Mouse (Mus musculus) limb, embryonic 12.5 days (tissue): ENCODE results near the gene Elf1. TPM values are rescaled to one million over a fixed set of nuclear protein-coding genes. Genes with fewer than 3 reads are reported as not detected.

ENCODE experiments used
- ATAC-seq: fragments of 200-750 bp; cut with Nextera tagmentation; 2 replicates; pipeline ENCODE4 v1.8.0; 2017; ENCODE audit warnings: low read depth, moderate TSS enrichment; ENCODE audit not compliant: insufficient number of reproducible peaks, insufficient read depth, low FRiP score, low TSS enrichment
- H3K27ac ChIP-seq: fragments of 300-500 bp; sonication (generic); 2 replicates; pipeline ENCODE4 v1.5.1; 2016; ENCODE audit warnings: mild to moderate bottlenecking, moderate library complexity
- H3K27me3 ChIP-seq: fragments of 300-500 bp; sonication (generic); 2 replicates; pipeline ENCODE4 v1.6.1; 2016; ENCODE audit warnings: mild to moderate bottlenecking, moderate library complexity
- H3K36me3 ChIP-seq: fragments of 300-500 bp; sonication (generic); 2 replicates; pipeline ENCODE4 v1.6.1; 2016; ENCODE audit warnings: mild to moderate bottlenecking, moderate library complexity
- H3K4me1 ChIP-seq: fragments of 300-500 bp; sonication (generic); replicated peaks from 2 replicates; pipeline ENCODE4 v1.6.1; 2016
- H3K4me2 ChIP-seq: fragments of 300-500 bp; sonication (generic); 2 replicates; pipeline ENCODE4 v1.6.1; 2016; ENCODE audit warnings: mild to moderate bottlenecking, moderate library complexity
- H3K4me3 ChIP-seq: fragments of 300-500 bp; sonication (generic); replicated peaks from 2 replicates; pipeline ENCODE4 v1.5.1; 2016; ENCODE audit warnings: mild to moderate bottlenecking
- H3K9ac ChIP-seq: fragments of 300-500 bp; sonication (generic); replicated peaks from 2 replicates; pipeline ENCODE4 v1.6.1; 2016; ENCODE audit warnings: mild to moderate bottlenecking, moderate library complexity
- H3K9me3 ChIP-seq: fragments of 300-500 bp; sonication (generic); 2 replicates; pipeline ENCODE4 v1.6.1; 2016; ENCODE audit warnings: mild to moderate bottlenecking, moderate library complexity
- WGBS: fragments of 180-500 bp; shearing (Covaris S2); methylation state at CpG from one replicate; pipeline ENCODE4 v1.1.7; 2016; 5-methylcytosine and 5-hydroxymethylcytosine counted together
- polyA plus RNA-seq: library from polyadenylated mRNA; unstranded; fragments of >200 nt; fragmentation: Nextera tagmentation; extraction: Ambion mirVana; gene quantifications from 2 replicates; pipeline ENCODE4 v1.2.1, GENCODE M21; 2016

Elf1 gene
- polyA plus RNA-seq, 1 experiment from 2014 or later, result 8.8 TPM

DNA sequence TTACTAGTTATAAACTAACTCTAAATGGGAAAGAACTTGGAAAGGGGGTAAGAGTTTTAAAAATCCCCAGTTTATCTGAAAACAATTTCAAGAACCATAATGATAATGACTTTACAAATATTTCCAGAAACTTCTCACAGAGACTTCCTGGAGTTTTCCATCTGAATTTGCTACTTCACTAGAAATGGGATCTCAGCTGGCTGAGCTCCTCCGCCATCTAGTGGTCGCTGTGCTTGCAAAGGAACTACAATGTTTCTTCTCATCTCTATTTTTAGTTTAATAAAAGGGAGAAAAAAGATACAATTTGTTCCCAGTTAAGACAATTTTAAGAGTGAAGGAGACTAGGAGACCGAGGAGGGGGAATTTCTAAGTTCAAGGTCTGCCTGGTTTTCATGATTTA, 13.4 kb upstream of the Elf1 start:
- 27% methylated on average over 3 of the region's 3 CpGs for WGBS
- Histone ChIP-seq H3K9me3 (no peaks in the 10 kb centered on the region), H3K36me3 (peaks cover 81% of the 10 kb centered on the region)

DNA sequence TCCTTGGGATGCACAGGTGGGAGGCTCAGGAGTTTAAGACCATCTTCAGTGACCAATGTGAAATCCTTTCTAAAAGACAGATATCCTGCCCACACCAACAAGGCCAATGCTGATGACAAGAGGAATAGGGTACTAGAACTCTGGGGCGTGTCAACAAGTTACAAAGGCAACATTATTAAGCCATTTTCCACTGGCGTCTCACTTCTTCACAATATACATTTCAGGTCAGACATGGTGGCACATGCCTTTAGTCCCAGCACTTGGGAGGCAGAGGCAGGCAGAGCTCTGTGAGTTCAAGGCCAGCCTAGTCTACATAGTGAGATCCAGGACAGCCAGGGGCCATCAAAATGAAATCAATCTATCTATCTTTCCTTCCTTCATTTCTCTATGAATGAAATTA, 7.6 kb upstream of the Elf1 start:
- Histone ChIP-seq H3K9me3 (no peaks in the 10 kb centered on the region), H3K27me3 (no peaks in the 10 kb centered on the region), H3K27ac (no peak overlapping the region), H3K4me1 (no peaks in the 10 kb centered on the region), H3K36me3 (peaks cover 92% of the 10 kb centered on the region), H3K4me2 (no peak overlapping the region), H3K4me3 (no peak overlapping the region), H3K9ac (no peak overlapping the region)
- WGBS, result 89% methylated on average over 2 of the region's 2 CpGs
- no peak for ATAC-seq

More for the DNA sequence above, 13.4 kb upstream of the Elf1 start:
- no peak overlapping the region for H3K4me2 ChIP-seq
- no peak overlapping the region for H3K27ac ChIP-seq
- H3K9ac ChIP-seq, result no peak overlapping the region
- no peak for ATAC-seq
- H3K27me3 ChIP-seq, result no peaks in the 10 kb centered on the region
- H3K4me3 ChIP-seq, result no peak overlapping the region
- H3K4me1 ChIP-seq, result no peaks in the 10 kb centered on the region

DNA sequence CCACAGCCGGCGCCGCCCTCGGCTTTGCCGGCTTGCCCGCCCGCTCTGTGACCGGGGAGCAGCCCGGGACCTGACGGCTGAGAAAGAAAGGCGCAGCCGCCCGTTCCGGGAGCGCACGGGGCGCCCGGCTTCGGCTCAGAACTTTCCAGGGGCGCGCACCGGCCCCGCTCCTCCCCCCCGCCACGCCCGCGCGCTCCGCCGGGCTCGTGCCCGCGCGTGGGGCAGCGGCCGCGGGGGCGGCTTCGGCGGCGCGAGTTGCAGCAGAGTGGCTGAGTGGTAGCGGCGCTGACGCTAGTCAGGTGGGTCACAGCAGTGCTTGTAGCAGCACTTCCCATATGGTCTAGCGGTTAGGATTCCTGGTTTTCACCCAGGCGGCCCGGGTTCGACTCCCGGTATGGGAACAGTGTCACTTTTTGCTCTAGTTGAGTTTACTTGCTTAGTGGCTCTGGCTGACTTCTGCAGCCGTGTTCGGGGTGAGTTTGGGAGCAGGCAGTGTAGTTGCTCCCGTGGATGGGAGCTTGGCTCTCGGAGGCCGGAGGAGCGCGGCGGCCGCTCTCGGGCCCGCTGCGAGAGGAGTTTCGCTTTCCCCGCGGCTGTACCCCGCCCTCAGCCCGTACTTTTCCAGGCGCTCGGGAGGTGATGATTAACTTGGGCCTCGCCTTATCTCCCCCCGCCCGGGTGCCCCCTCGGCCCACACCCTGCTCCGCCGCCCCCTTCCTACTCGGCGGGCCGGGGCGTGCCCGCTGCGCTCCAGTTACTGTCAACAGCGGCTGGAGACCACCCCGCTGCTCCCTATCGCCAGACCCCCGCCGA, 551 bp downstream of the Elf1 start, which contains the start of gene Wbp4:
TSS of gene Wbp4 (minus strand) at position 182 of the 813 bp plus-strand sequence.
- ATAC-seq, result peak; percentile 93
- under 1% methylated on average over 80 of the region's 86 CpGs for WGBS

DNA sequence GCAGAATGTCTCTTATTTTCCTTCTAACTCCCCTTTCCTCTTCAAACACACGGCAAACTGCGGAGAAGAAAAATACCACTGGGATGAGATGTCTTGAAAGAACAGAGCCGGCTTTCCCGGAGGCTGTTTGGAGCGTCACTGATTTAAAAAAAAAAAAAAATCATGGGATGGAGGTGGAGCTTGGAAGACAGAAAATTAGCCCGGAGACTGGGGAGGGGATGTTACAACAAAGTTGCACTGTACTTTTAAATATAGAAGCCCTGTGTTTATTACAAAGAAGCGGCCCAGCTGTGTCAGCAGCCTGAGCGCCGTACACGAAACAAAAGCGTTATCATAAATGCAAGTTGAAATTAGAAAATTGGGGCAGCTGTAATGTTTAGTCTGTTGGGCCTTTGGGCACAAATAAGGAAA, 1.3 kb downstream of the Elf1 start:
- no peak for ATAC-seq
- H3K4me3 ChIP-seq, result peak overlapping the region; percentile 90
- peak overlapping the region; percentile 71 for H3K4me2 ChIP-seq
- peak overlapping the region; percentile 100 for H3K27ac ChIP-seq
- peak overlapping the region; percentile 98 for H3K9ac ChIP-seq
- 1% methylated on average over 11 of the region's 11 CpGs for WGBS
- H3K9me3 ChIP-seq, result no peaks in the 10 kb centered on the region
- H3K36me3 ChIP-seq, result peaks cover 19% of the 10 kb centered on the region
- H3K4me1 ChIP-seq, result peaks cover 44% of the 10 kb centered on the region
- no peaks in the 10 kb centered on the region for H3K27me3 ChIP-seq

More for the DNA sequence above, 551 bp downstream of the Elf1 start, which contains the start of gene Wbp4:
- peak within 1 kb of the TSS; percentile 71 for H3K4me2 ChIP-seq
- peak within 1 kb of the TSS; percentile 98 for H3K9ac ChIP-seq
- H3K4me1 ChIP-seq, result peaks cover 37% of the 10 kb centered on the region
- H3K27ac ChIP-seq, result peak within 1 kb of the TSS; percentile 100
- H3K4me3 ChIP-seq, result peak within 1 kb of the TSS; percentile 90
- H3K9me3 ChIP-seq, result no peaks in the 10 kb centered on the region
- H3K36me3 ChIP-seq, result peaks cover 24% of the 10 kb centered on the region
- no peaks in the 10 kb centered on the region for H3K27me3 ChIP-seq

DNA sequence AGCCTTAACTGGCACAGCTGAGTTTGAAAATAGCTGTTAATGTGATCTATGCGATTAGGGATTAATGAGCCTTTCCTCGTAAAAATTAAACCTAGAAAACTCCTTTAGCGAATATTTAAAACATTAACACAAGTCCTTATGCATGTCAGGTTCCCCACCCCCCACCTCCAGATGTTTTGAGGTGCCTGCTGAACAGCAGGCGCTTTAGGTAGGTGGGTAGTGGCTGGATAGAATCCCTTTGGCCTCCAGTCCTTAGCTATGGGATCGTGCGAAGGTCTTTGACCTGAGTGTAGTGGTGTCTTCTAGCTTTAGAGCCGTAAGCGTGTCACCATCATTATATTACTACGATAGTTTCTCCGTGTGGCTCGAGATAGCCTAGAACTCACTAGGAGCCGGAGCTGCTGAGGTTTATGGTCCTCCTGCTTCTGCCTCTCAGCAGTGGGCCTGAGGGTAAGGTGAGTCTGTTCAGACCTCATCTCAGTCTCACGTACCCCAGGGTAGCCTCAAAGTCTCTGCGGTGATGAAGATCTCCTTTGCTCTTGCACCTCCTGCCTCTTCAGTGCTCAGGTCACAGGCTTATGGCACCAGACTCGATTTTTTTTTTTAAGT, 1.9 kb downstream of the Elf1 start:
- peaks cover 13% of the 10 kb centered on the region for H3K36me3 ChIP-seq
- WGBS, result 15% methylated on average over 15 of the region's 15 CpGs
- H3K9me3 ChIP-seq, result no peaks in the 10 kb centered on the region
- no peaks in the 10 kb centered on the region for H3K27me3 ChIP-seq
- H3K4me1 ChIP-seq, result peaks cover 50% of the 10 kb centered on the region
- H3K9ac ChIP-seq, result peak overlapping the region; percentile 98
- ATAC-seq, result no peak
- peak overlapping the region; percentile 90 for H3K4me3 ChIP-seq
- peak overlapping the region; percentile 100 for H3K27ac ChIP-seq
- H3K4me2 ChIP-seq, result peak overlapping the region; percentile 71

DNA sequence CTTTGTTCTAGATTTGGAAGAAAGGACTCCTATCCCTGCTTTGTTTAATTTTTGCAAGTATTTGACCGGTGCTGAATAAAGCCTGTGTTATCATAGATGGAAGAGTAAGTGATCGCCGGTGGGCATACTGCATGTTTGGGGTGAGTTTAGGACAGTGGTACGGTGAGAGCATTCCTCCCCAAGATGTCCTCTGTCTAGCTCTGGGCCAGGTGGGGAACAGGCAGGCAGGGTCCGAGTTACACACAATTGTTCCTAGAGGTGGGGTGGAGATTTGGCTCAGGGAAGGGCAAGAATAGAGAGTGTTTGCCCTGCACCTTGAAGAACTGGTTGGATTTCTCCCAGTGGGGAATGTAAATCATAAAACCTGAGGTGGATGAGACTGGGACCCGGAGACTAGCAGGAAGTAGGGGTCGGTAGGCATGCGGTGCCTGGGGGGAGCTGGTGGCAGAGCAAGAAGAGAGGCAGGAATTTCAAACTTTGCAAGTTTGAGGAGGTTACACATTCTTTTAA, 2.7 kb downstream of the Elf1 start:
- peak overlapping the region; percentile 90; the same call in 1 of the 2 replicates for H3K4me3 ChIP-seq
- 68% methylated on average over 8 of the region's 8 CpGs for WGBS

DNA sequence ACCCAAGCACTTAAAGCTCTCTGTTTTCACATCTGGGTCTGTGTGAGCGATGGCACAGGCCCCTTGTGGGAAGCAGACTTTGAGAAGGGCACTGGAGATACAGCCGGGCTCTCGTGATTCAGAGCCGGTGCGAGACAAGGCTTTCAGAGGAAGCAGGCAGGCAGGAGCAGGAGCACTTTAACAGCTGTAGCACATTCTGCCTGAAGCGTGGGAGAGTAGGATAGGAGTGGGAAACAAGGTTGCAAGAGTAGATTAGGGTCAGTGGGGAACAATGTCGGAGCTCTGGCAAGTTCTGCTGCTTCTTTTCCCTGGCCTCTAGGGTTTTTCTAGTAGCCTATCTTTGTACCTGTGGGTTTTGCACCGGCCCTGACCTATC, 5.6 kb downstream of the Elf1 start:
- Histone ChIP-seq H3K9me3 (no peaks in the 10 kb centered on the region), H3K9ac (peak overlapping the region; percentile 40; the same call in 1 of the 2 replicates), H3K4me1 (peaks cover 43% of the 10 kb centered on the region), H3K36me3 (no peaks in the 10 kb centered on the region), H3K27me3 (no peaks in the 10 kb centered on the region), H3K4me3 (peak overlapping the region; percentile 36), H3K4me2 (peak overlapping the region; percentile 65), H3K27ac (peak overlapping the region; percentile 56; the same call in 1 of the 2 replicates)
- WGBS, result 15% methylated on average over 8 of the region's 8 CpGs
- ATAC-seq, result no peak

More for the DNA sequence above, 2.7 kb downstream of the Elf1 start:
- peak overlapping the region; percentile 71 for H3K4me2 ChIP-seq
- no peaks in the 10 kb centered on the region for H3K9me3 ChIP-seq
- peak overlapping the region; percentile 100 for H3K27ac ChIP-seq
- H3K9ac ChIP-seq, result no peak overlapping the region; the same call in 1 of the 2 replicates
- peaks cover 54% of the 10 kb centered on the region for H3K4me1 ChIP-seq
- peaks cover 6% of the 10 kb centered on the region; the same call in 1 of the 2 replicates for H3K36me3 ChIP-seq
- no peak for ATAC-seq
- no peaks in the 10 kb centered on the region for H3K27me3 ChIP-seq

DNA sequence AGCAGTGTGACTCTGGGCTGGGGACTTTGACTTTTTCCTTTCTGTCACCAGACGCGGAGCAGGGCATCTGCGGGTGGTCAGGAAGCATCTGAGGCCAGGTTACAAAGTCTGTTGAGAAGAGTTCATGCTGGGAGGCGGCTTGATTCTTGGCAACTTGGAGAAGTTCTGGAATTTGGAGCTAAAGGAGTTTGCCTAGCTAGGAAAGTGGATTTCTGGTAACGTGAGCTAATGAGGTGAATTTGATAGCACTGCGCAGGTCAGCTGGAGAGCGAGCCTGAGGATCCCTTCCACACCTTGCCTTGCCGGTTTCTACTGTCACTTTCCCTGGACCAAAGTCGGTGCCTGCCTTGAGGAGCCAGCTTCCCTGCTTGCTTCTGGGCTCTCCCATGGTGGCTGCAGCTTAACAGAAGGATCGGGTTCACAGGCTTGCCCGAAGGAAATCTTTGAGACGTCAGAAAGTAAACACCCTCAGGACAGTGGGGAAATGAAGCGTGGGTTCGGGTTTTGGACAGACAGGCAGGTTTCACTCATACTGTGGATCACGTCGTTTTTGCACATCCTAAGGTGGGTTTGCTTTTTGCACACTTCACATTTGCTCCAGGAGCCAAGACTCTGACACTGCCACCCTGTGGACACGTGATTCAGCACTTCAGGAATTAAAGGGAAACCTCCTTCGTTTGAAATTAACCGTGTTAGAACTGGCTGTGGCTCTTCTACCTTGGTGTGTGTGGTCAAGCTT, 6.2 kb downstream of the Elf1 start:
- WGBS, result 4% methylated on average over 19 of the region's 19 CpGs
- Histone ChIP-seq H3K9me3 (no peaks in the 10 kb centered on the region), H3K27me3 (no peaks in the 10 kb centered on the region), H3K4me3 (peak overlapping the region; percentile 36), H3K27ac (peak overlapping the region; percentile 50; the same call in 1 of the 2 replicates), H3K9ac (peak overlapping the region; percentile 40; the same call in 1 of the 2 replicates), H3K36me3 (0 out of 2 replicates have a peak, but pooled peaks cover 5% of the 10 kb centered on the region), H3K4me2 (peak overlapping the region; percentile 65), H3K4me1 (peaks cover 43% of the 10 kb centered on the region)
- ATAC-seq, result 0 out of 2 replicates have a peak, but pooled peaks have one; percentile 46

DNA sequence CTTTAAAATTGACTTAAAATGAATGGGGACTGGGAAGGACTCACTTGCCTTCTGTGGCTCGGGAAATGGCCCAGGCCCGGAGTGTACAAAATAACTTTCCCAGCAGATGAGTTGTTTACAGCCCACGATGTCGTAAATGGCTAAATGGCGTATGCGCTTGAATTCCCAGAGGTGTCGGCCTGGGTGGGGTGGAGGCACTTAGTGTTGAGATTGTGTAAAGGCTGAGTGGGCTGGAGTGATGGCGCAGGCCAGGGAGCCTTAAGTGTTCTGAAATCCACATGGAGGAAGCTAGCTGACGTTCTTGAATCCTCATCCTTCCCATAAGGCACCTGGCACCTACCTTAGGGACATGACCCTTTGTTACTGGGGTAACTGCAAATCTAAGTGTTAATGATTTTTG, 7.5 kb downstream of the Elf1 start:
- 33% methylated on average over 9 of the region's 9 CpGs for WGBS
- H3K4me1 ChIP-seq, result peaks cover 34% of the 10 kb centered on the region
- ATAC-seq, result no peak
- H3K4me2 ChIP-seq, result no peak overlapping the region
- H3K9me3 ChIP-seq, result no peaks in the 10 kb centered on the region
- H3K9ac ChIP-seq, result no peak overlapping the region
- H3K36me3 ChIP-seq, result 0 out of 2 replicates have a peak, but pooled peaks cover 5% of the 10 kb centered on the region
- H3K4me3 ChIP-seq, result no peak overlapping the region
- no peaks in the 10 kb centered on the region for H3K27me3 ChIP-seq
- no peak overlapping the region for H3K27ac ChIP-seq

DNA sequence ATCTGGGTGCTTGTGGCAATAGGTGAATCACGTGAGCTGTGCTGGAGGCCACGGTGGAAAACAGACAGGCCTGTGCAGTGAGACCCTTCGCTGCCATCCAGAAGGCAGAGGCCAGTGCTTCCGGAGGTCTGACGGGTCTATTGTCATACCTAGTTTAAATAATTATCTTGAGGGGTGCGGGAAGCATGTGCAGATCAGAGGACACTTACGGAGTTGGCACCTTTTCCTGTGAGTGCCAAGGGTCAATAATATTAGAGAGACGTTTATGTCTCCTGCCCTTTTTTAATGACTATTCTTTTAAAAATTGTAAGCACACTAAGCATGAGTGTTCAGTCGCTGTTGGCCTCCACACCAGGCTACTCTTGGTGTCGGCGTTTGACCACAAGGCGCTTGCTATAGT, 8.2 kb downstream of the Elf1 start:
- peaks cover 29% of the 10 kb centered on the region for H3K4me1 ChIP-seq
- ATAC-seq, result no peak
- H3K9me3 ChIP-seq, result no peaks in the 10 kb centered on the region

More for the DNA sequence above, 8.2 kb downstream of the Elf1 start:
- H3K27me3 ChIP-seq, result no peaks in the 10 kb centered on the region
- no peak overlapping the region for H3K27ac ChIP-seq
- 0 out of 2 replicates have a peak, but pooled peaks cover 5% of the 10 kb centered on the region for H3K36me3 ChIP-seq
- H3K4me3 ChIP-seq, result no peak overlapping the region
- H3K9ac ChIP-seq, result no peak overlapping the region
- WGBS, result 77% methylated on average over 12 of the region's 12 CpGs
- no peak overlapping the region for H3K4me2 ChIP-seq
